Mouse (Mus musculus): Measurements from ENCODE around the gene 1810009A15Rik.

Gene 1810009A15Rik

DNA sequence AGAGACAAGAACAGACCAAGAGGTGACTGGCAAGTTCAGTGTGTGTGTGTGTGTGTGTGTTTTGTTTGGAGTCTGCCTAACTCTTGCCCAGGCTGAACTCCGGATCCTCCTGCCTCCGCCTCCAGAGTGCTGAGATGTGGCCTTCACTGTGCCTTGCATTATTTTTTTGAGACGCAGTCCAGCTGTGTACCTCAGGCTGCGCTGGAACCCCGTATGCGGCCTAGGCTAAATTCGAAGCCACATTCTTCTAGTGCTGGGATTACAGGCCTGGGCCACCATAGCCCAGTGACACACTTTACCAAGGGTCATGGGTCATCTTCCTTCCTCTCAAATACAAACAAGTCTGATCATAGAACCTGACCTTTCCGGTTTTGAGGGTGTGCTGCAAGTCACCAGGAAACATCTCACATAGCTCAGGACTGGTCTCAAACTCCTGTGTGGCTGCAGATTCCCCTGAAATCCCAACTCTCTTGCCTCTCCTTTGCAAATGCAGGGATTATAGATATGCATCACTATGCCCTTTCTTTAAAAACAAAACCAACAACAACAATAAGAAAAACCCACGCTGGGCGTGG, 16.3 kb upstream of the 1810009A15Rik start:
- in situ Hi-C loops (cut with MboI, MseI) = no loop called here

DNA sequence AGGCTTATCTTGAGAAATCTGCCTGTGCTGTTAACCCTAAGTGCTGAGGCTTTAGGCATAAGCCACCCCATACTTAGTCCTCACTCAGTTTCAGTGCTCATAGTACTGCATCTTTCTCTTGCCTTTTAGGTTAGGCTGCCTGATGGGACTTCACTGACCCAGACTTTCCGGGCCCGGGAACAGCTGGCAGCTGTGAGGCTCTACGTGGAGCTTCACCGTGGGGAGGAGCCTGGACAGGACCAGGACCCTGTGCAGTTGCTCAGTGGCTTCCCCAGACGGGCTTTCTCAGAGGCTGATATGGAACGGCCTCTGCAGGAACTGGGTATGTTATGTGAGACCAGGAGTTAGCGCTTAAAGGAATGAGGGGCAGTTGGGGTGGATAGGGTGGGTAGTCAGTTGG, 13.6 kb upstream of the 1810009A15Rik start:
- in situ Hi-C loops (cut with MboI, MseI) = loop anchor here (25.0 kb wide), 1 partner anchor 1112 kb away; the partner anchor contains the start of gene Fth1

DNA sequence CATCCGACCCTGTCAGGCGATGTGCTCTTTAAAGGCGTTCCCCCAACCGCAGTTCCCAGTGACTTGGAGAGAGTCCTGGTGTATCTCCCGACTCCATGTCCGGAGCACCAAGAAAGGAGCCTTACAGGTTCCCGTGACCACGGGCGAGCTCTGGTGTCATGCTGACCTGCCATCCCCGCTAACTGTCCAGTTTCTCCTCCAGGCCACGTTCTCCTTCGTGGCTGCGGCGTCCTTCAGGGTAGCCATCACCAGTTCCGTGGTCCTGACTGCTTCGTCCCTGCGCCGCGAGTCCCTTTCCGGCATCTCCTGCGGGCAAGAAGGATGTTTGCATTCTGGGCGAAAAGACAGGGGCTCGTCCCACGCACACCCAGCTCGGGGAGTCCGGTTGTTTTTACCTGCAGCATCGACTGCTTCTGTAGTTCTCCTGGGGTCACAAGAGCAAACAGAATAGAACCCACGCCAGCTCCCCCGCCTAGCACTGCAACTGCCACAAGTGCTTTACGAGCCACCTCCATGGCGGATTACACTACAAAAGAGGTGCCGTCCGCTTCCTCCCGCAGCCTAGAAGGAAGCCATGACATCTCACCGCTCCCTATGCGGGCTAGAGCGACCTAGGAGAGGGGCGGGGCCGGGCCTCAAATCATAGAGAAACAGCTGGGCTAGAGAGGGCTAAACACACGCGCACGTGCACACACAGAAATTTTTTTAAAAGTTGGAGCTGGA, 8.2 kb upstream of the 1810009A15Rik start, which contains the start of gene Uqcc3:
Gene Uqcc3 (minus strand): TSS at position 613 of the 723 bp plus-strand sequence.
- in situ Hi-C loops (cut with MboI, MseI) = loop anchor here (25.0 kb wide), 1 partner anchor 1107 kb away; the partner anchor contains the start of gene Fth1

DNA sequence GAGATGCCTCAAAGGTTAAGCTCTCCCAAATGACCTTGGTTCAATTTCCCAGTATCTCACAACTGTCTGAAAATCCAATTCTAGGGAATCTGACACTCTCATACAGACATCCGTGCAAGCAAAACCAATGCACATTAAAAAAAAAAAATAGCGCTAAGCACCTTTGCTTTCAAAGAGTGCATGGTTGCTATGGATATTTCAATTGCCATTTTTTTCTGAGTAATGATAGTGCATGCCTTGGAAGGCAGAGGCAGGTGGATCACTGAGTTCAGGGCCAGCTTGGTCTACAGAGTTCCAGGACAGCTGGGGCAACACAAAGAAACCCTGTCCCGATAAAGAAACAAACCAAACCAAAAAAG, 7.6 kb upstream of the 1810009A15Rik start:
- in situ Hi-C loops (cut with MboI, MseI) = loop anchor here (25.0 kb wide), 1 partner anchor 1106 kb away; the partner anchor contains the start of gene Fth1

DNA sequence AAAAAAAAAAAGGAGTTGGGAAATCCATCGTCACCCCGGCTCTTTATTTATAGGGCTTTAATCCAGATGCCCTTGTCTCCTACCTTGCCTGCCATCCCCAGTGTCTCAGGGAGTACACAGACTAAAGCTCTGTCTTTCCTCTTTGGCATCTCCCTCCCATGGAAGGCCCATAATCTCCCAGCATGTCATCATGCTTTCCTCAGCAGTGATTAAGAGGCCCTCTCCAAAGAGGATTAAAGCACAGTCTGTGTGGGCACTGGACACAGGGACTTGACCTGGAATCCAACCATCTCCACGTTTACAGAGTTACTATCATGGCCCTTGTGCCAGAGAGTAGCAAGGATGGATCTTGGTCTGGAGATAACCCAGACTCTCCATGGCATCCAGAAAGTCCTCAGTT, 5.0 kb upstream of the 1810009A15Rik start, which contains the start of the genes Lbhd1 and Gm49403:
Gene Lbhd1 (plus strand): TSS at position 117 of the 400 bp plus-strand sequence.
Gene Gm49403 (plus strand): TSS at position 315 of the 400 bp plus-strand sequence.
- in situ Hi-C loops (cut with MboI, MseI) = loop anchor here (25.0 kb wide), 1 partner anchor 1104 kb away; the partner anchor contains the start of gene Fth1

DNA sequence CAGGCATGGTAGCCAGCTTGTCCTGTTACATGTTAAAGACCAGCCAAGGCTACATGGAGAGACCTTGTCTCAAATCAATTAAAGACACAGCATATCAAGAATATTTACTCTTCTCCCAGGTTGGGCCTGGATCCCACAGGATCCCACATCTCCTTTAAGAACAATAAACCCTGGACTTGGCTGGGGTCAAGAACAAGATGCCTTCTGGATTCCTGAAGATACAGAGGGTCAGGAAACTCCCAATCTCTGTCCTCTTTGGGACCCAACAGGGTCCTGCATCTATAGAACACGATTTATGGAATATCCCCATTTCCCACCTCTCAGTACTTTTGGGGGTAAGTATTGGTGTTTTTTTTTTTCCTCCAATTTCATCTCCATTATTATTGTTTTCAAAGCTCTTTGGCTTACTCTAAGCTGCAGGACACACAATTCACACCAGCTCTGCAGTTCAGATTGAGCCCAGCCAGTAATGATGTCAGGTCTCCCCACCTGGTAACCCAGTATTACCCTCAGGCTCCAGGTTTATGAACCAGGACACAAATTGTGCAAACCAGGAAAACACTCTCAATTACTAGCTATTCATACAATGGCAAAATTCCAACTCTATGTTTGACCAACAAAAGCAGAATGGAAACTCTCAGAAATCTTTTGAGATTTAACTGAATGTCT, 1.6 kb upstream of the 1810009A15Rik start:
- in situ Hi-C loops (cut with MboI, MseI) = loop anchor here (25.0 kb wide), 1 partner anchor 1100 kb away; the partner anchor contains the start of gene Fth1

DNA sequence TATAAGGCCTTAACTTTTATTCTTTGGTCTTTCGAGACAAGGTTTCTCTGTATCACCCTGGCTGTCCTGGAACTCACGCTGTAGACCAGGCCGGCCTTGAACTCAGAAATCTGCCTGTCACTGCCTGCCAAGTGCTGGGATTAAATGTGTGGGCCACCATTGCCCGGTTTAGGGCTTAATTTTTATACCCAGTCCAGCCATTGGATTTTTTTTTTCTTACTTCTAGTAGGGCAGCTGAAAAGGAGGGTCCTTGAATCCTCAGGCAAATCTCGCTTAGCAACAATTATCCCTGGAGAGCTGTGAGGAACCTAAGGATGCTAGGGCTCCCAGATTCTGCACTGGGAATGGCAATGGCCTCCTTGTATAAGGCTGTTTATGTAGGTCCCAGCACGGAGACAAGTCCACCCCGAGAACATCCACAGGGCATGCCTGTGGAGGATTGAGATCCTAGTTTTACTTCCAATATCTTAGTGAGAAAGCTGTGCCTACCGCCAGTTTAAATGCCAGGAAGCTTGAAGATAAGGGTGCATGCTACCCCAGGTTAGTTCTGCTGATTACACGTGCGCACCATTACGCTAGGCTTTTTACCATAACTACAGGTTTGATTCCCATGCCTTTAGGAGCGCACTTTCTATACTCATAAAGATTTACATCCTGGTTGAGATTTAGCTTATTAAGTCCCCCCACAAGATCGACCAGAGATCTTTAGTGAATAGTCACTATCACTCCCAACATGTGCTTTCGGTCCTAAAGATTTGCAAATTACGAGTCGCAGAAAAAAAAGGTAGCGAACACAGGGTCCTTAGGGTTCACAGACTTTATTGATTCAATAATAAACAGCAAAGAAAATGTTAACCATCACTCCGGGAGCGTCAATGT, 829 bp upstream of the 1810009A15Rik start:
- in situ Hi-C loops (cut with MboI, MseI) = loop anchor here (25.0 kb wide), 1 partner anchor 1099 kb away; the partner anchor contains the start of gene Fth1

DNA sequence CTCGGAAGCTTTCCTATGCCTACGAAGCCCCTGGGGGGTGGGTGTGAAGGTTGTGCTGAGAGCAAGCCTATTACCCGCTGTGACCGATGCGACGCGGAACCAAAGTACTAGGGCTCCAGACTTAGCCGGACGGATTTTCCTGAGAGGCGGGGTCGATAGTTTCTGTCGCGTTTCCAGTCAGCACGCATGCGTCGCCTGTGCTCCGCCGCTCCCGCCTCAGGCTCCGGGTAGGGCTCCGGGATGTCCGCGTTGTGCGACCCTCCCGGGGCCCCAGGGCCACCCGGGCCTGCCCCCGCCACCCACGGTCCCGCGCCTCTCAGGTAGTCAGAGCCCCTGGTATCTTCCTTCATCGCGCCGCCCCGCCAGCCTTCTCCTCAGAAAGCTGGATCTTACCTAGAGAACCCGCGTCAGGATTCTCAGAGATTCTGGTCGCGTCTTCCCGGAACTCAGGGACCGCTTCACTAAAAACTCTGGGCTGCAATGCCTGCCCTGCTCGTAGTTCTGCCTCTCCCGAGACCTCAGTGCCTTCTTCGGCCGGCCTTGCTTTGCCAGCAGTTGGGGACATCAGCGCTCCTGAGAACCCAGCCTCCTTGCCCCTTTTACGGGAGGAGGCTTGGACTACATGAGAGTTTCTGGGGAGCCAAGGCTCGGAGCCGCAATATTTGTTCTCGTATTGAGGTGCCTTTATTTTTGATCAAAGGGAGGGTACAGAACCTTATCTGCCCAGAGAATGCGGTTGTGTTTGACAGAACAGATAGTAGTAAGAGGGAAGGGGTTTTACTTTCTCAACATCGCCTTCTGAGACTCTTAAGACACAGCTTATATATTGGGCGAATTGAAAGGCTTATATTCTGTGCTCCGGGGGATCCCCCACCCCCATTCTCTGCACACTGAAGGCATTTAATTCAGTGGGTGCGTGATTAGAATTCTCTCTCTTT, 4.4 kb downstream of the 1810009A15Rik start, which contains the start of gene Ints5:
Gene Ints5 (plus strand): TSS at position 177 of the 938 bp plus-strand sequence.
- in situ Hi-C loops (cut with MboI, MseI) = loop anchor here (25.0 kb wide), 1 partner anchor 1094 kb away; the partner anchor contains the start of gene Fth1

DNA sequence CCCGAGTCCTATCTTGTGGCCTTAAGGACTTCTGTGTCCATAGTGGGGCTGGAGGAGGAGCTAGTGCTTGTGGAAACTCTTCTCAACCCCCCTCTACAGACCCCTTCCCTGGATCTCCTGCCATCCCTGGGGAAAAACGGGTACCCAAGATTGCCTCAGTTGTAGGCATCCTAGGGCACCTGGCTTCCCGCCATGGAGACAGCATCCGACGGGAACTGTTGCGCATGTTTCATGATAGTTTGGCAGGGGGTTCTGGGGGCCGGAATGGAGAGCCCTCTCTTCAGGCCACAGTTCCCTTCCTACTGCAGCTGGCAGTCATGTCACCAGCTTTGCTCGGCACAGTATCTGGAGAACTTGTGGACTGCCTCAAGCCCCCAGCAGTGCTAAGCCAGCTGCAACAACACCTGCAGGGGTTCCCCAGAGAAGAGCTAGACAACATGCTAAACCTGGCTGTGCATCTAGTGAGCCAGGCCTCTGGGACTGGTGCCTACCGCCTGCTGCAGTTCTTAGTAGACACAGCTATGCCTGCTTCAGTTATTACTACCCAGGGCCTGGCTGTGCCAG, 6.8 kb downstream of the 1810009A15Rik start:
- in situ Hi-C loops (cut with MboI, MseI) = loop anchor here (5.0 to 25.0 kb wide), 2 partner anchors 58 to 1092 kb away; partner anchors contain the start of genes Bscl2, Fth1 and Gng3

DNA sequence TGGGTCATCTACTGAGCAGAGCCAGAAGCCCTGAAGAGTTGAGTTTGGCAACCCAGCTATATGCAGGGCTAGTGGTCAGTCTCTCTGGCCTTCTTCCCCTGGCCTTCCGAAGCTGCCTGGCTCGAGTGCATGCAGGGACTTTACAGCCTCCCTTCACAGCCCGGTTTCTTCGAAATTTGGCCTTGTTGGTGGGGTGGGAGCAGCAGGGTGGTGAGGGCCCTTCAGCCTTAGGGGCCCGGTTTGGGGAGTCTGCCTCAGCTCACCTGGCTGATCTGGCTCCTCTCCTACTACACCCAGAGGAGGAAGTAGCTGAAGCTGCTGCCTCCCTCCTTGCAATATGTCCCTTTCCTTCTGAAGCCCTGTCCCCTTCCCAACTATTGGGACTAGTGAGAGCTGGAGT, 7.6 kb downstream of the 1810009A15Rik start:
- in situ Hi-C loops (cut with MboI, MseI) = loop anchor here (5.0 to 25.0 kb wide), 2 partner anchors 59 to 1091 kb away; partner anchors contain the start of genes Bscl2, Fth1 and Gng3

DNA sequence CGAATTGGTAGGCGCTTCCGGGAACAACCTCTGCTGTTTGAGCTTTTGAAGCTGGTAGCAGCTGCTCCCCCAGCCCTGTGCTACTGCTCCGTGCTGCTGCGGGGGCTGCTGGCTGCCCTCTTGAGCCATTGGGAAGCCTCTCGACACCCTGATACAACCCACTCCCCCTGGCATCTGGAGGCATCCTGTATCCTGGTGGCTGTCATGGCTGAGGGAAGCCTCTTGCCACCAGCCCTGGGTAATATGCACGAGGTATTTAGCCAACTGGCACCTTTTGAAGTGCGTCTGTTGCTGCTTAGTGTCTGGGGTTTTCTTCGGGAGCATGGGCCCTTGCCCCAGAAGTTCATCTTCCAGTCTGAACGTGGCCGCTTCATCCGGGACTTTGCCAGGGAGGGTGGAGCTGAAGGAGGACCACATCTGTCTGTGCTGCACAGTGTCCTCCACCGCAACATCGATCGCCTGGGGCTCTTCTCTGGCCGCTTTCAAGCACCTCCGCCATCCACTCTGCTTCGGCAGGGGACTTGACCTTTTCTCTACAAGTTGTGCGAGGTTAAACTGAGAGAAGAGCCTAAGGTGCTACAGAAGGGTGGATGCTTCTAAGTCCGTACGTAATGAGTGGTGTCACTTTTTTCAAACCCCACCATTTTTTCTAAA, 8.7 kb downstream of the 1810009A15Rik start:
- in situ Hi-C loops (cut with MboI, MseI) = loop anchor here (5.0 to 25.0 kb wide), 2 partner anchors 60 to 1090 kb away; partner anchors contain the start of genes Bscl2, Fth1 and Gng3

DNA sequence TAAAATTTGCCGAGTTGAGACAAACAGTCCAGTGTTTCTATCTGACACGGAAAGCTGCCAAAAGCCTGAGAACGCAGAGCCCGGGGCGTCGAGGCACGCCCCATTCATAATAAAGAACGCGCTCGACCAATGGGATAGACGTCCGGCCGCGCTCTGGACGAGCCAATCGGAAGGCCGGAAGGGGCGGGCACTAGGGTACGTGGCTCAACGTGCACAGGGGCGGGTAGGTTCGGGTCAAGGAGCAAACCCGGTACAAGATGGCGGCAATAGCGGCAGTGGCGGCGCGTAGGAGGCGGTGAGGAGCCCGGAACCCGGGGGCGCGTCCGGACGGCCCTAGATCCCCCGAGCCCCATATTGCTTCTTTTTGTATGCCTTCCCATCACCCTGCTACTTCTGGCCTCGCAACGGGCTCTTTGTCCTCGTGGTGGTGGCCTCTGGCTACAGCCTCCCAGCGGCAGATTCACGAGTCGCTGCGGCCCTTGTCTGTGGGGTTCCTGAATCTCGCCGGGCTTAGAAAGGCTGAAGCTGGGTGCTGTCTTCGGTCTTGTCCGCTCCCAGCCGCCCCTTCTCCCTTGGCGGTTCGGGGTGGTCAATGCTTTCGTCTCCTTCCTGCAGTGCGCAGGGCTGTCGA, 9.3 kb downstream of the 1810009A15Rik start, which contains the start of gene Ganab:
Gene Ganab (plus strand): TSS at position 207 of the 631 bp plus-strand sequence.
- in situ Hi-C loops (cut with MboI, MseI) = loop anchor here (5.0 to 25.0 kb wide), 2 partner anchors 61 to 1089 kb away; partner anchors contain the start of genes Bscl2, Fth1 and Gng3

DNA sequence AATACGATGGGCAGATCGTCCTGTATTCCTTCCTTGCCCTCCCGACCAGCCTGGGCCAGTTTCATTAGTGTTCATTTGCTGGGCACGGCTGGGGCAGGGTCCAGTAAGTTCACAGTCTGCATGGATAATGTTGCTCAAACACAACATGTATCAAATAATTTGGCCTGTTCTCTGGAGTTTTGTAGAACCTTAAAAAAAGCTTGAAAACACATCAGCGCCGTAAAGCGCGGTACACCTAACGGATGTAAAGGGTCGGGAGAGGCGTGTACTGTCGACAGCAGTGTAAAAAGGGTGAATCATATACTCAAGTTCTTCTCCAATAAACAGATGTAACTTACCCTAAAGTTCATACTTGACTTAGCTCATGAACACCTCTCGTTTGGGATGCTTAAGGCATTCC, 9.9 kb downstream of the 1810009A15Rik start:
- in situ Hi-C loops (cut with MboI, MseI) = loop anchor here (5.0 to 25.0 kb wide), 2 partner anchors 61 to 1089 kb away; partner anchors contain the start of genes Bscl2, Fth1 and Gng3

DNA sequence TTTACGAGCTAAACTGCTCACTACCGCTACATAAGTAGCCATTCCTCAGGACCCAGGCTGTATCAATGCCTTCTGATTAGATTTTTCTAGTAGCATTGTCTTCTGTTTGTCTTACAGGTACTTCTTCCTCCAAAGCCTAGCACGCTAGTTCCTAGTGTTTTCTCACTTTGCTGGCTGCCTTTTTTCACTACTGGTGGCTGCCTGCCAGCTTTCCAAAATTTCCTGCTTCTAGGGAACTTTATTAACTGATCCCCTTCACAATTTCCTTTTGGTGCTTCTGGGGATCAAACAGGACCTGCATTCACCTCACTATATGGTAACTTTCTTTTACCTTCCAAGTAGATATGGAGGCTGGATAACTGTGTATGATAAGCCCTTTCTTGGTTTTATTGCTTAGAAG, 10.4 kb downstream of the 1810009A15Rik start:
- in situ Hi-C loops (cut with MboI, MseI) = loop anchor here (5.0 to 25.0 kb wide), 2 partner anchors 62 to 1088 kb away; partner anchors contain the start of genes Bscl2, Fth1 and Gng3

DNA sequence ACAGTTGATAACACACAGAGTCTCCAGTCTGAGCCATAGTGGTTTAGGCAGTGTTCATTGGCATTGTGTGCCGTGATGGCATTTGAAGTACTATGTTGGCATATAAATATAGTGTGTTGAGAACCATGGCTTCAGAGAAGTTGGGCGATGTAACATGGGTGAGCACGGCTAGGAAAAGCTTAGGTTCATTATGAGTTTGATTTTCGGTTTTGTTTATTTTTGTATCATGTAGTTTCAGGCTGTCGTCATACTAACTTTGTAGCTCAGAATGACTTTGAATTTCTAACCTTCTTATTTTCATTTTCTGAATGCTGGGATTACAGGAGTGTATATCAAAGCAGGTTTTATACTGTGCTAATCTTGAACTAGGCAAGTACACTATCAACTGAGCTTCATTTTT, 14.8 kb downstream of the 1810009A15Rik start:
- in situ Hi-C loops (cut with MboI, MseI) = loop anchor here (5.0 to 10.0 kb wide), 3 partner anchors 34 to 1879 kb away; partner anchors contain the start of gene Eef1g

DNA sequence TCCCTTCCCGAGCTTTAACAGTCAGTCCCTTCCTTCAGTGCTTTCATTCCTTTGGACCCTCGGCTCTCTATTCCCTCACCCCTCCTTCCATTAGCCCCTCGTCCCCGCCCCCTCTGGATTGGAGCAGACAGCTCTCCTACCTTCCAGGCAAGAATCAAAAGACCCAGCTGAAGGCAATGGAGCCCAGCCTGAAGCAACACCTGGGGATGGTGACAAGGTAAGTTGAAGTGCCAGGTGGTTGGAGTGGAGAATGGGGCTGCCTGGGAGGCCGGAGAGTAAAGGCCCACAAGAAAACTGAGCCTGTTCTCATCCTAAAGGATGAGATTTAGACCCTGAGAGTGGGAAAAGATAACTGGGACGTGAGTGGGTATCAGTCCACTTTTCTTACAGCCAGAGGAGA, 19.9 kb downstream of the 1810009A15Rik start:
- in situ Hi-C loops (cut with MboI, MseI) = loop anchor here (10.0 kb wide), 2 partner anchors 56 to 1884 kb away; partner anchors contain the start of gene Eef1g

DNA sequence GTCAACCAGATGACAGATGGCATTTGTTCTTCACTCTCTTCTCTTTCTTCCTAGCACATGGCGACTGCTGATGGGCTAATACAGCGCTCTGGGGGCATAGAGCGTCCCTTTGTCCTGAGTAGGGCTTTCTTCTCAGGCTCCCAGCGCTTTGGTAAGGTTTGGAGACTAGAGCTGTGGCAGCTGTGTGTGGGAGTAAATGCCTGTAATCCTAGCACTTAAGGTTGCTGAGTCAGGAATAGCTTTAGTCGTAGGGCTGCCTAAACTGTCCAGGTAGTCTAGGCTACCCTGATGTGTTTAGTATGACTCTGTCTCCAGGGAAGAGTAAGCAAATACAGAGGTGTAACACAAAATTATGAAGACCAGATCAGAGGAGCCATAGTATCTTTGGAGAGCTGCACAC, 23.2 kb downstream of the 1810009A15Rik start:
- in situ Hi-C loops (cut with MboI, MseI) = no loop called here

Data from regulatory T cell (primary cell).